ENCODE assay signal across 12 mouse cellular contexts in the genomic region with DNA sequence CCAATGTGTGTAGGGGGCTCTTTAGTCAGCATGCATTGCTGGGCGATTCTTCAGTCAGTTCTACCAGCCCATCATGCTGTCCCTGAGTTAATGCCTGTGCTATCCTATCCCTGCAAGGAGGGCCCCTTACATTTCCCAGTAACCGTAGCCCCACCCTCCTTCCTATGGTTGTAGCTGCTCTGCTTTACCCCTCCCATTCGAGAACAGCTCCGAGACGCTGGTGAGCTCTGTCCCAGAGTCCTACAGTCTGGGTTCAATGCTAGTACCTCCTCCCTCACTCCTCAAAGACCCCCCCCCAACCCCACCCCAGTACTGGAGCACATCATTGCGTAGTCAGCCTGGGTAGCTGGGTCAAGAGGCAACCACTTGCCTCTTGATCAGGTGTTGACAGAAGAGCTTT. TPM values are rescaled to one million over a fixed set of nuclear protein-coding genes. Genes with fewer than 3 reads are reported as not detected.
DNase-seq lines count a peak whose midpoint lies in the region; ATAC-seq and TF ChIP-seq lines count a peak whose summit lies in the region.
"Had no signal": no experiment of that assay in that cellular context is flagged by ENCODE, and none has a peak within 500 bp of the region (broad histone marks: within the 10 kb centered on the region; RNA-seq: fewer than 3 reads in every experiment).

No protein-coding gene starts in this region.

- H3K4me3 ChIP-seq in intestine, embryonic 14.5 days (ENCODE audit: low read depth, low read length) = no peak overlapping the region
- no peak overlapping the region for H3K4me3 ChIP-seq in intestine, postnatal 0 days (ENCODE audit: low read depth, low read length)
- H3K4me3 ChIP-seq in forebrain, embryonic 14.5 days (ENCODE audit: low read depth, low read length) = no peak overlapping the region
- H3K4me3 ChIP-seq in hindbrain, postnatal 0 days (ENCODE audit: low read length) = no peak overlapping the region
- no peak overlapping the region for H3K4me3 ChIP-seq in midbrain, embryonic 16.5 days (ENCODE audit: low read depth, low read length)
- H3K4me3 ChIP-seq: erythroblast, embryonic 14.5 days had no signal

- no peaks in the 10 kb centered on the region for H3K36me3 ChIP-seq in intestine, embryonic 14.5 days (ENCODE audit: control insufficient read depth, insufficient read depth, low read length)
- H3K36me3 ChIP-seq in intestine, postnatal 0 days (ENCODE audit: control insufficient read depth, insufficient read depth) = no peaks in the 10 kb centered on the region
- no peaks in the 10 kb centered on the region for H3K36me3 ChIP-seq in forebrain, embryonic 14.5 days (ENCODE audit: control insufficient read depth, insufficient read depth, low read length)
- no peaks in the 10 kb centered on the region for H3K36me3 ChIP-seq in hindbrain, postnatal 0 days (ENCODE audit: insufficient read depth, low read length)
- H3K36me3 ChIP-seq in midbrain, embryonic 16.5 days (ENCODE audit: control insufficient read depth, insufficient read depth, low read length) = no peaks in the 10 kb centered on the region

- 18% methylated on average over 6 of the region's 6 CpGs for WGBS in intestine, embryonic 14.5 days
- 24% methylated on average over 6 of the region's 6 CpGs for WGBS in intestine, postnatal 0 days
- 31% methylated on average over 6 of the region's 6 CpGs for whole genome bisulfite sequencing in forebrain, embryonic 14.5 days
- WGBS in hindbrain, postnatal 0 days = 23% methylated on average over 6 of the region's 6 CpGs
- WGBS in midbrain, embryonic 16.5 days = 27% methylated on average over 6 of the region's 6 CpGs

- DNase-seq in intestine, embryonic 14.5 days (ENCODE audit: low spot score) = no peak
- DNase-seq in forebrain, embryonic 14.5 days (ENCODE audit: low spot score) = no peak
- DNase-seq in hindbrain, postnatal 0 days (ENCODE audit: low spot score) = no peak
- no peak for DNase-seq in left cerebral cortex, postnatal 4 days
- no peak for DNase-seq in embryo, embryonic 11 days
- DNase-seq in ovary, adult 18-20 months (ENCODE audit: low spot score) = no peak
- DNase-seq: right cerebral cortex, postnatal 4 days had no signal

- no peaks in the 10 kb centered on the region for H3K9me3 ChIP-seq in intestine, embryonic 14.5 days (ENCODE audit: control insufficient read depth, low read length)
- H3K9me3 ChIP-seq in intestine, postnatal 0 days (ENCODE audit: control insufficient read depth) = no peaks in the 10 kb centered on the region
- H3K9me3 ChIP-seq in forebrain, embryonic 14.5 days (replicated peaks; ENCODE audit: control insufficient read depth, low read length) = no peaks in the 10 kb centered on the region
- no peaks in the 10 kb centered on the region for H3K9me3 ChIP-seq in hindbrain, postnatal 0 days (ENCODE audit: low read length)
- no peaks in the 10 kb centered on the region for H3K9me3 ChIP-seq in midbrain, embryonic 16.5 days (replicated peaks; ENCODE audit: control insufficient read depth, low read length, poor library complexity, severe bottlenecking)

- ATAC-seq in intestine, embryonic 14.5 days (replicated peaks; ENCODE audit: low FRiP score, low TSS enrichment, low read depth) = 0 out of 2 replicates have a peak, but pooled peaks have one; percentile 40
- no peak for ATAC-seq in intestine, postnatal 0 days
- ATAC-seq in forebrain, embryonic 14.5 days = peak; percentile 27
- ATAC-seq in hindbrain, postnatal 0 days = peak; percentile 25; the same call in 1 of the 2 replicates
- peak; percentile 31 for ATAC-seq in midbrain, embryonic 16.5 days

- H3K27me3 ChIP-seq in intestine, embryonic 14.5 days (replicated peaks; ENCODE audit: control insufficient read depth, insufficient read depth, low read length) = no peaks in the 10 kb centered on the region
- H3K27me3 ChIP-seq in intestine, postnatal 0 days (replicated peaks; ENCODE audit: control insufficient read depth, insufficient read depth, low read length) = no peaks in the 10 kb centered on the region; the same call in 1 of the 2 replicates
- H3K27me3 ChIP-seq in forebrain, embryonic 14.5 days (replicated peaks; ENCODE audit: control insufficient read depth, insufficient read depth, low read length) = no peaks in the 10 kb centered on the region
- H3K27me3 ChIP-seq in hindbrain, postnatal 0 days (ENCODE audit: insufficient read depth, low read length) = no peaks in the 10 kb centered on the region
- no peaks in the 10 kb centered on the region for H3K27me3 ChIP-seq in midbrain, embryonic 16.5 days (ENCODE audit: control insufficient read depth, insufficient read depth, low read depth, low read length)

- no peak overlapping the region for H3K27ac ChIP-seq in intestine, embryonic 14.5 days (ENCODE audit: low read depth)
- H3K27ac ChIP-seq in intestine, postnatal 0 days (ENCODE audit: low read depth, low read length) = no peak overlapping the region
- peak overlapping the region; percentile 66 for H3K27ac ChIP-seq in forebrain, embryonic 14.5 days (ENCODE audit: low read depth, low read length)
- H3K27ac ChIP-seq in hindbrain, postnatal 0 days = no peak overlapping the region; the same call in 1 of the 2 replicates
- H3K27ac ChIP-seq in midbrain, embryonic 16.5 days (ENCODE audit: low read length) = peak overlapping the region; percentile 28

- intact Hi-C loops in left cerebral cortex, postnatal 4 days (cut with DNase I) = no loop called here

- no peak overlapping the region for H3K9ac ChIP-seq in intestine, embryonic 14.5 days (ENCODE audit: low read length)
- H3K9ac ChIP-seq in intestine, postnatal 0 days (ENCODE audit: low read depth, low read length) = no peak overlapping the region
- peak overlapping the region; percentile 25; the same call in 1 of the 2 replicates for H3K9ac ChIP-seq in forebrain, embryonic 14.5 days (ENCODE audit: low read length)
- H3K9ac ChIP-seq in hindbrain, postnatal 0 days (replicated peaks; ENCODE audit: low read length) = 0 out of 2 replicates have a peak overlapping the region, but pooled peaks have one; percentile 17
- no peak overlapping the region for H3K9ac ChIP-seq in midbrain, embryonic 16.5 days (ENCODE audit: low read depth, low read length)

- H3K4me1 ChIP-seq in intestine, embryonic 14.5 days (replicated peaks; ENCODE audit: control insufficient read depth, insufficient read depth, low read length) = peaks cover 13% of the 10 kb centered on the region; the same call in 1 of the 2 replicates
- H3K4me1 ChIP-seq in intestine, postnatal 0 days (replicated peaks; ENCODE audit: control insufficient read depth, insufficient read depth, low read length) = no peaks in the 10 kb centered on the region
- peaks cover 34% of the 10 kb centered on the region for H3K4me1 ChIP-seq in forebrain, embryonic 14.5 days (ENCODE audit: control insufficient read depth, insufficient read depth, low read length)
- peaks cover 22% of the 10 kb centered on the region for H3K4me1 ChIP-seq in hindbrain, postnatal 0 days (ENCODE audit: insufficient read depth, low read length)
- peaks cover 29% of the 10 kb centered on the region for H3K4me1 ChIP-seq in midbrain, embryonic 16.5 days (ENCODE audit: control insufficient read depth, insufficient read depth, low read length)

- no peak overlapping the region for H3K4me2 ChIP-seq in intestine, embryonic 14.5 days (ENCODE audit: low read length)
- no peak overlapping the region for H3K4me2 ChIP-seq in intestine, postnatal 0 days (replicated peaks; ENCODE audit: low read depth)
- no peak overlapping the region for H3K4me2 ChIP-seq in forebrain, embryonic 14.5 days (ENCODE audit: low read length)
- H3K4me2 ChIP-seq in hindbrain, postnatal 0 days (ENCODE audit: low read depth, low read length) = no peak overlapping the region
- no peak overlapping the region for H3K4me2 ChIP-seq in midbrain, embryonic 16.5 days (ENCODE audit: low read length)

- no peak for TF ChIP-seq CTCF in intestine, postnatal 0 days (IDR thresholded peaks at IDR 0.05; ENCODE audit: low read depth)
- TF ChIP-seq CTCF in hindbrain, postnatal 0 days (IDR thresholded peaks at IDR 0.05; ENCODE audit: low read depth) = no peak

RNA-seq across cellular contexts. Expression of a gene that starts 35.4 kb away (rescaled TPM):
- polyA plus RNA-seq in intestine, embryonic 14.5 days (2014; fragmentation: Nextera tagmentation; extraction: Ambion mirVana) = 0.35 and 0.55 TPM in 2 replicates
- polyA plus RNA-seq in intestine, postnatal 0 days (2015; fragmentation: Nextera tagmentation; extraction: Ambion mirVana) = 0.14 and 0.22 TPM in 2 replicates
- polyA plus RNA-seq in forebrain, embryonic 14.5 days (2014; fragmentation: Nextera tagmentation; extraction: Ambion mirVana) = 4.2 and 4.3 TPM in 2 replicates
- 108 and 134 TPM in 2 replicates for total RNA-seq in hindbrain, postnatal 0 days (2014; rRNA removed)
- polyA plus RNA-seq in hindbrain, postnatal 0 days (2015; fragmentation: Nextera tagmentation; extraction: Ambion mirVana) = 7.1 and 7.6 TPM in 2 replicates
- polyA plus RNA-seq in midbrain, embryonic 16.5 days (2015; fragmentation: Nextera tagmentation; extraction: Ambion mirVana) = 9.1 and 9.3 TPM in 2 replicates
- 10 to 100 TPM; 31.9 to 50.0 TPM for total RNA-seq in left cerebral cortex, postnatal 4 days (2021)
- total RNA-seq: megakaryocyte-erythroid progenitor cell, adult 5-6 weeks had no signal
- polyA plus RNA-seq: erythroblast, embryonic 14.5 days; liver, embryonic 16.5 days had no signal

Comparison
In these comparisons a context has a peak if more than half of its experiments do, and no peak if none do; other contexts are left out.
1. H3K27ac ChIP-seq: peak in forebrain, embryonic 14.5 days (single experiment) and midbrain, embryonic 16.5 days (single experiment); none in intestine, embryonic 14.5 days (single experiment), intestine, postnatal 0 days (single experiment) and hindbrain, postnatal 0 days (single experiment).
2. H3K9ac ChIP-seq: peak in forebrain, embryonic 14.5 days (single experiment) and hindbrain, postnatal 0 days (single experiment); none in intestine, embryonic 14.5 days (single experiment), intestine, postnatal 0 days (single experiment) and midbrain, embryonic 16.5 days (single experiment).